Mouse (Mus musculus): ENCODE measurements around the gene Fgfr2. TPM values are rescaled to one million over a fixed set of nuclear protein-coding genes. Genes with fewer than 3 reads are reported as not detected.

The Fgfr2 gene
- total RNA-seq, 2 experiments from 2014 or later = not detected

GRCm38 (mm10) chr7:132398487-132398886 is 724.7 kb downstream of the Fgfr2 start:
- ATAC-seq (replicated peaks; ENCODE audit: poor library complexity) = no peak

DNA sequence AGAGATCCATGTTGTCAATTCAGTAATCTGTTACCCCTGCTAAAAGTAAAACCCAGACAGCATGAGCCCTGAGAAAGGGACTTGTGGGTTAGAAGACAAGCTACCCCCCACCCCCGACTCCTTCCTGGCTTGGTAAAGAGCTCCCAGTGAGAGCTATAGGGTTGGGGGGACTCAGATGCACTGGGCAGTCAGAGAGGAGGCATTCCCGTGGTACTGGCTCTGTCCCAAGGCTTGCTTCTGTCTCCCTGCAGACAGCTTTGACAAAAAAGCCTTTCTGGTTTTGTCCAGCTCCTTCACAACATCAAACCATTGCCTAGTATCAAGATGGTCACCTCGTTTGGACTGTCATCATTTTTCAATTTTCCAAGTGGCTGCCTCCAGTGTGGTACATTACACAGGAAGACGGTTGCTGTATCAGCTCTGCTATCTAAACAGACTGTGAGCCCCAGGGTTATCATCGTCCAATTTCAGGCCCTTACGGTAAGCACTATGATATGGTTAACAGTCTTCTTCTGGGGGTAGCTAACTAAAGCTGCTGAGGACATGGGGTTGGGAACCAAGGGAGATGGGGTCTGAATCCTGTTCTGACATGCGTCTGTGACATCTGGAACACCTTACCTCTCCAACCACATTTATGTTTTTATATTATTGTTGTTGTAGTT is 726.4 kb downstream of the Fgfr2 start:
- ATAC-seq (replicated peaks; ENCODE audit: poor library complexity) = peak; percentile 64

DNA sequence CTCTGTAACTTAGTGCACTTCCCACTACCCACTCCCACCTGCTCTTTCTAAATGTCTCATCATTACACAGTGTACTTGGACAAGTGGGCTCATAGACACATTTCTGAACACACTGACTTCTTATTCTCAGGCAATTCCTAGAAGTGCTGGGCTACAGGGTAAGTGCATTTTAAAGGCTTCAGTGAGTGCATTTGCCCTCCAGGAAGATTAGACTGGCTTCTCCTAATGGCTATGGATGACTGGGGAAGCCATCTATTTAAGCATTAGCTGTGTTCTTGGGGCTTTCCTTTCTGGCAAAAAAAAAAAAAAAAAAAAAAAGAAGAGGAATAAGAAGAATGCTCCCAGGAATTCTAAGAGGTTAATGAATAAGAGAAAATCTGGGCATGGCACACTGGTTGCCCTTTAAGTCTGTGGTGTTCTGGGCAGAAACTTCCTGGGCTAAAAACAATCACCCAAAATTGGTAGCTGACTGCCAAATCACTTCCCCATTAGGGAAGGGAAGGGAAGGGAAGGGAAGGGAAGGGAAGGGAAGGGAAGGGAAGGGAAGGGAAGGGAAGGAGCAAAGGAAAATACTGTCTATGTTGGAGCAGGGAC is 729.5 kb downstream of the Fgfr2 start:
- ATAC-seq (replicated peaks; ENCODE audit: poor library complexity) = no peak

DNA sequence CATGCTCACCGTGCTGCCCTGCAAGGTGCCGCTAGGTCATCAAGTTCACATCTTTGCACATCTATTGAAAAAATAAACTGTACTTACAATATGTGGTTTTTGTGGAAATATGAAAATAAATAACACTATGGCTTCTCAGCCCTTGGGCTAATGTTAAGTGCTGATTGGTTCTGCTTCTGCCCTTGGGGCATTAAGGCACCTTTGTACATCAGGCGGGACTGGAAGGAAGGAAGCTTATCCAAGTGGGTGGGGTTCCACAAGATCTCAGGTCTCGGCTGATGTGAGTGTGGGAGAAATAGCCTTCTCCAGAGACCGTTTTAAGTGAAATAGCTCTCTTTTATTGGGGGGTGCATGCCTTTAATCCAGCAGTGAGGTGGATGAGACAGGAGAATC is 730.1 kb downstream of the Fgfr2 start:
- ATAC-seq (replicated peaks; ENCODE audit: poor library complexity) = no peak

DNA sequence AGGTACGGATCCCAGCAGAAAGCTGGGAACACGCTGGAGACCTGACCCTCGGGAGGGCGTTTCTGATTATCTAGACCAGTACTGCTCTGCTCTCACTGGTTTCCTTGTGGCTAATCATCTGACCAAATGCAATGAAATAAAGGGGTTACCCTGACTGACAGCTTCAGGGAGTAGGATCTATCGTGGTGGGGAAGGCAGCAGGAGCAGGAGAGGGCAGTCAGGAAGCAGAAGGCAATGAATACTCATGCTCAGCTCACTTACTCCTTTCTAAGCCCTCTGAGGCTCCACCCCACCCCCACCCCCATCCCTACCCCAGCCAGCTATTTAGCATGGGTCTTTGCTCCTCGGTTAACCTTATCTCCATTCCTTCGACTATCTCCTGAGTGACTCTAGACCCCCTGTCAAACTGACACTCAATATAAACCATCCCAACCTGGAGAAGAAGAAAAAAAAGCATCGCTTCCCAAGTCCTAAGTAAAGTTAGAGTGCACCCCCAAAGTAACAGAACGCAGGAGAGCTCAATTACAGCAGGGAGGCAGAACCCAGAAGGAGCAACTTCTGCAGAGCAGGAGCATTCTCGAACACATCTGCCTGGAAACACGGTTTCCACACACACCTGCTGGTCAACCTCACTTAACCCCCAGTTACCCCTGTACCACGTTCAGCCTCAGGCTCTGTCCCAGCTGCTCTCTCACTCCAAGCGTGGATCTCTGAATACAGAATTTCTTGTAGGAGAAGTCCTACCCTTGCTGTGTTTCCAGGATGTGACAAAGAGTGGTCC is 730.7 kb downstream of the Fgfr2 start:
- no peak for ATAC-seq (replicated peaks; ENCODE audit: poor library complexity)

DNA sequence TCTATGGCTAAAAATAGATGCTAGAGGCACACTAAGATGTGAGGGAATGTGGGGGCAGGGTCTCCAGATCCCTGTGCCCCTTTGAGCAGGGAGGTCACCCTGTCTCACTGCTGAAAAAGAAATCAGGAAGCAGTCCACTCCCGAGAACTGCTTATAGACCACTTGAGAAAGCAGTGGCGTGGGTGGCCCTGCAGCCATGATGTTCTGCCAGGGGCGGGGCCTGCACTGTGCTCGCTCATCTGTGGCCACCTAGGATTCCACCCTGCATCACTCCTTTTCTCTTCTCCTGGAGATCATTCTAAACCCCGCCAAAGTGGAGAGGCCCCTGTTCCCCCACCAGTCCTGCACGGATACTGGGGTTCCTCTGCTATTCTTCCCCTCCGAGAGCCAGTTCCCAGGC is 733.7 kb downstream of the Fgfr2 start:
- peak; percentile 35; the same call in 1 of the 2 replicates for ATAC-seq (replicated peaks; ENCODE audit: poor library complexity)

GRCm38 (mm10) chr7:132387507-132387906 is 735.6 kb downstream of the Fgfr2 start:
- peak; percentile 48 for ATAC-seq (replicated peaks; ENCODE audit: poor library complexity)

- no peak for ATAC-seq (replicated peaks; ENCODE audit: poor library complexity)
These were observed 736.8 kb downstream of the Fgfr2 start for GRCm38 (mm10) chr7:132386316-132386715.

- ATAC-seq (replicated peaks; ENCODE audit: poor library complexity) = no peak
These were observed 737.6 kb downstream of the Fgfr2 start for GRCm38 (mm10) chr7:132385456-132386130.

DNA sequence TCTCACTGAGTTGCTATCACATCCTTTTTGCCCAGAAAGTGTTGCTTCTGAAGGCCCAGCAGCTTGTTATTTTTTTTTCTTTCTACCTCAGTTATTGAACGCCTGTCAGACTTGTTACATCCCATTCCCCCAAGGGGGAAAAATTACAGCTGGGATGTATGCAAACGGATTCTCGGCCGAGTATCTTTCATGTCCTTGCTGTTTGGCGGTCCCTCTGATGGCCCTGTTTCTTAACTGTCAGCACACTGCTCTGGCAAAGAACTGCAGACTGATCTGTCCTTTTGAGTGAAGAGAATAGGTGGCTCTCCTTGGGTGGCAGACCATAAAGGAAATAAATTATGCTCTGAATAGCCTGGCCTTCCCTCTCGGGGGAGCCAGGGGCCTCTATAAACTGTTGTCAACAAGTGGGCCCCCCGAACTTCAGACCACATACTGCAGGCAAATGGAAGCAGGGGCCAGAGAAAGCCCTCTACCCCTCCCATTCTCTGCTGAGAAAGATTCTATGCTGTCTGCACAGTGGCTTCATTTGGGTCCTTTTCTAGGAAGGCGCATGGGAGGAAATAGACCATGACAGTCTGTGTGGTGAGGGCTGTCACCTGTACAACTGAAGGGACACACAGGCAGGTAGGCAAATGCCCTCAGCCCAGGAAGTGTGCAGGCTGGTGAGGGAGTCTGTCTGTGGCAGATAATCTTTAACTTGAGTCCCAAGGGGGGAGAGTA is 738.3 kb downstream of the Fgfr2 start:
- ATAC-seq (replicated peaks; ENCODE audit: poor library complexity) = no peak

GRCm38 (mm10) chr7:132380634-132381336 is 742.4 kb downstream of the Fgfr2 start:
- peak; percentile 88 for ATAC-seq (replicated peaks; ENCODE audit: poor library complexity)

GRCm38 (mm10) chr7:132377913-132378312 is 745.2 kb downstream of the Fgfr2 start:
- no peak for ATAC-seq (replicated peaks; ENCODE audit: poor library complexity)

GRCm38 (mm10) chr7:132373594-132374378 is 749.4 kb downstream of the Fgfr2 start:
- ATAC-seq (replicated peaks; ENCODE audit: poor library complexity) = no peak

DNA sequence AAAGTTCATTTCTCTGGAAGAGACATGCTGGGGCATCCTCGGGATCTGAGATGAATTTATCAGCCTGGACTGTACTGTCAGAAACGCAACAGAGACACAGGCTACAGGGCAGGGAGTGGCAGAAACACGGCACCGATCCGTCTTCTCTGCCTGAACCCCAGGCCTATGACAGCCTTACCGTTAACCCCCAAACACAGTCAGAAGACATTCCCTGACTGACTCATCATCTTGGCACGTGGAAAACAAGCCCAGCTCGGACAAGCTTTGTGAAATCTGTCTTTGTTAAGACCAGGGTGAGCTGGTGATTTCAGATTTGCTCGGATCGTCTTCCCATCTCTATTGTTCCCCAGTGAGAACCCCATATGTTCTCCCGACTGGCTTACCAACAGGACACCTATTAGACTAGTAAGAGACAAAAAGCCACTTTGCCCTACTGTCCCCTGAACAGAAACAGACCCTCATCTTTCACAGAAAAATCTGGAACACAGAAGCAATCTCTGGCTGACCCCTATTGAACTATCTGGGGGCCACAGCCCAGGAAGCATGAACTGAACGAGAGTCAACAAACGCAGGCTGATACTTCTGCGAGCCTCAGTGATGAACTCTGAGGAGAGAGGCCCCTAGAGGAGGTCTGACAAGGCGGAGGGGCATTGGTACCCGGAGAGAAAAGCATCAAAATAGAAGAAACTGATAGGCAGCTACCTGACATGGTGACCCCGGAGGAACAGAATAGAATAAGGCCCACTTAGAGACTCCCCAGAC is 750.2 kb downstream of the Fgfr2 start:
- ATAC-seq (replicated peaks; ENCODE audit: poor library complexity) = no peak

GRCm38 (mm10) chr7:132371832-132372231 is 751.3 kb downstream of the Fgfr2 start:
- ATAC-seq (replicated peaks; ENCODE audit: poor library complexity) = no peak

DNA sequence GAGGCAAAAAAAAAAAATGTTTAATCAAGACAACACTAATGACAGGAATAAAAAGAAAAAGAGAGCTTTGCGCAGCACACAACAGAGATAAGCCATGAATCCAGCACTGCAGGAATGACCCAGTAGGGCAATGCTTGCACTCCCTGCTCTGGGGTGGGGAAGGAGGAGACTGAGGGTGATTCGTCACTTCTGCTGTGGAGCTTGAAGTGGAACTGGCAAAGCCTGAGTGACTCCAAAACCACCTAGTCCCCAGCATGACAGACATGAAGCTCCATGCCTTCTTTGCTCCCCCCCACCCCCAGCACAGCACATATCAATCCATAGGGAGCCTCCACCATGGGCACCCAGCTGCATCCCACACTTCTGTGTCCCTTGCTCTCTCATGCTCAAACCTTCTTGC is 753.4 kb downstream of the Fgfr2 start:
- ATAC-seq (replicated peaks; ENCODE audit: poor library complexity) = no peak

DNA sequence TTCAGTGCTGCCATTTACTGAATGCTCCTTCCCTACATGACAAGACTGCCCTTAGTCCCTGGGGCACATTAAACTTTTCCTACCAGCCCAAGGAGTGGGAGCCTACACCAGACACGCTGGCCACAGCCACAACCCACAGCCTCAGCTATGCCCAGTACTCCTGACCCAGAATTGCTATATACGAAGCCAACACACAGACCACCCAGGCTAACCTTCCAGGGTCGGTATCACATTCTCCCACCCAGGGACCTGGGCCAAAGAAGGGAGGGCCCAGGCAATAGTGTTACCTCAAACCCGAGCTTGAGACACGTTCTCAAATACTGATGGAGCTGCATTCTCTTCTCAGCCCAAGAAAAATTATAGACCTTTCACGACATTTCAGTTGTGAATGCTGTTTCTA is 754.3 kb downstream of the Fgfr2 start:
- no peak for ATAC-seq (replicated peaks; ENCODE audit: poor library complexity)

DNA sequence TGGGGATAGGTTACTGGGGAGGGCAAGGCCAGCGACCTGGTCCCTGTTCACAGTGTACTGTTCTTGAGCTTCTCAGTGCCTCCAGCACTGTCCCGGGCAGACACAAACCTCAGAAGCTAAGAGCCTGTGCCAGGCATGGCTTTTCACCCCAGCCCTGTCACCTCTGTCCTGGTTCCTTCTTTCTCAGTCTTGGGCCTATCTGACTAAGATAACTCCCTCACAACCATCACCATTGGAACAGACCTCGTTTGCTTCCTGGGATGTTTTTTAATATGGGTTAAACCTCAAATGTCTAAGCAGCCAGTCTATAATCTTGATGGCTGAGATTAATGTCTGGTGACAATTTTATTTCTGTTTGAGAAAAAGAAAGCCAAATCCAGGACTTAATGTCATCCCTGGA is 755.8 kb downstream of the Fgfr2 start:
- no peak for ATAC-seq (replicated peaks; ENCODE audit: poor library complexity)
